Mouse (Mus musculus): ENCODE results near the gene 0610030E20Rik. TPM values are rescaled to one million over a fixed set of nuclear protein-coding genes. Genes with fewer than 3 reads are reported as not detected.
A peak's percentile ranks its signal among the peaks of the same experiment; 100 is the strongest.

0610030E20Rik gene
- total and polyA plus RNA-seq, 3 experiments: 8.2 to 9.1 (median 8.7) TPM

GRCm38 (mm10) chr6:72367460-72367974, 20.4 kb downstream of the 0610030E20Rik start:
- DNase-seq: no peak
- TF ChIP-seq CTCF (IDR thresholded peaks at IDR 0.05): no peak
- no peak for TF ChIP-seq EP300 (IDR thresholded peaks at IDR 0.05; ENCODE audit: insufficient read depth, low read depth, low read length)
- TF ChIP-seq POLR2A (IDR thresholded peaks at IDR 0.05; ENCODE audit: insufficient read depth, low read depth, low read length): no peak
- no peak overlapping the region for H3K9ac ChIP-seq (ENCODE audit: low read depth, low read length)
- peaks cover 9% of the 10 kb centered on the region for H3K4me1 ChIP-seq (ENCODE audit: control insufficient read depth, insufficient read depth, low read length)
- no peaks in the 10 kb centered on the region for H3K27me3 ChIP-seq (ENCODE audit: control insufficient read depth, insufficient read depth, low read length)
- 77% methylated on average over 4 of the region's 4 CpGs for WGBS
- intact Hi-C loops (cut with DNase I): no loop called here
- H3K4me3 ChIP-seq: no peak overlapping the region
- H3K36me3 ChIP-seq (ENCODE audit: control insufficient read depth, insufficient read depth, low read length): no peaks in the 10 kb centered on the region
- no peak overlapping the region for H3K27ac ChIP-seq
- no peaks in the 10 kb centered on the region for H3K79me2 ChIP-seq (replicated peaks; ENCODE audit: control insufficient read depth, insufficient read depth, low read length)

GRCm38 (mm10) chr6:72369557-72369956, 22.4 kb downstream of the 0610030E20Rik start:
- H3K4me3 ChIP-seq: no peak overlapping the region
- WGBS: 86% methylated on average over 4 of the region's 4 CpGs
- TF ChIP-seq POLR2A (IDR thresholded peaks at IDR 0.05; ENCODE audit: insufficient read depth, low read depth, low read length): no peak
- TF ChIP-seq CTCF (IDR thresholded peaks at IDR 0.05): no peak; the same call in 1 of the 2 replicates
- no peak for TF ChIP-seq EP300 (IDR thresholded peaks at IDR 0.05; ENCODE audit: insufficient read depth, low read depth, low read length)
- H3K4me1 ChIP-seq (ENCODE audit: control insufficient read depth, insufficient read depth, low read length): peaks cover 21% of the 10 kb centered on the region
- no peak overlapping the region for H3K27ac ChIP-seq
- no peak for DNase-seq
- no peaks in the 10 kb centered on the region for H3K27me3 ChIP-seq (ENCODE audit: control insufficient read depth, insufficient read depth, low read length)
- no peak overlapping the region for H3K9ac ChIP-seq (ENCODE audit: low read depth, low read length)
- intact Hi-C loops (cut with DNase I): no loop called here
- no peaks in the 10 kb centered on the region for H3K36me3 ChIP-seq (ENCODE audit: control insufficient read depth, insufficient read depth, low read length)
- H3K79me2 ChIP-seq (replicated peaks; ENCODE audit: control insufficient read depth, insufficient read depth, low read length): no peaks in the 10 kb centered on the region

GRCm38 (mm10) chr6:72370091-72370490, 23.0 kb downstream of the 0610030E20Rik start:
- Histone ChIP-seq H3K27me3 (ENCODE audit: control insufficient read depth, insufficient read depth, low read length) (no peaks in the 10 kb centered on the region), H3K79me2 (replicated peaks; ENCODE audit: control insufficient read depth, insufficient read depth, low read length) (no peaks in the 10 kb centered on the region), H3K4me3 (no peak overlapping the region), H3K4me1 (ENCODE audit: control insufficient read depth, insufficient read depth, low read length) (peaks cover 24% of the 10 kb centered on the region), H3K9ac (ENCODE audit: low read depth, low read length) (no peak overlapping the region), H3K36me3 (ENCODE audit: control insufficient read depth, insufficient read depth, low read length) (no peaks in the 10 kb centered on the region), H3K27ac (no peak overlapping the region; the same call in 1 of the 2 replicates)
- DNase-seq: no peak
- TF ChIP-seq CTCF (IDR thresholded peaks at IDR 0.05) (peak; percentile 26; the same call in 1 of the 2 replicates), POLR2A (IDR thresholded peaks at IDR 0.05; ENCODE audit: insufficient read depth, low read depth, low read length) (no peak)
- WGBS: 56% methylated on average over 12 of the region's 12 CpGs
- intact Hi-C loops (cut with DNase I): no loop called here

- peak overlapping the region; percentile 40 for H3K27ac ChIP-seq
Measured at GRCm38 (mm10) chr6:72371147-72371546, 24.0 kb downstream of the 0610030E20Rik start.

GRCm38 (mm10) chr6:72371571-72371970, 24.5 kb downstream of the 0610030E20Rik start:
- no peaks in the 10 kb centered on the region for H3K27me3 ChIP-seq (ENCODE audit: control insufficient read depth, insufficient read depth, low read length)
- WGBS: 26% methylated on average over 1 of the region's 1 CpGs
- H3K9ac ChIP-seq (ENCODE audit: low read depth, low read length): no peak overlapping the region
- H3K36me3 ChIP-seq (ENCODE audit: control insufficient read depth, insufficient read depth, low read length): no peaks in the 10 kb centered on the region
- no peaks in the 10 kb centered on the region for H3K79me2 ChIP-seq (replicated peaks; ENCODE audit: control insufficient read depth, insufficient read depth, low read length)
- no peak for DNase-seq
- H3K27ac ChIP-seq: peak overlapping the region; percentile 40
- intact Hi-C loops (cut with DNase I): no loop called here
- no peak overlapping the region for H3K4me3 ChIP-seq
- peaks cover 26% of the 10 kb centered on the region for H3K4me1 ChIP-seq (ENCODE audit: control insufficient read depth, insufficient read depth, low read length)
- TF ChIP-seq CTCF (IDR thresholded peaks at IDR 0.05): no peak
- no peak for TF ChIP-seq POLR2A (IDR thresholded peaks at IDR 0.05; ENCODE audit: insufficient read depth, low read depth, low read length)
- TF ChIP-seq EP300 (IDR thresholded peaks at IDR 0.05; ENCODE audit: insufficient read depth, low read depth, low read length): no peak

More at GRCm38 (mm10) chr6:72371147-72371546, 24.0 kb downstream of the 0610030E20Rik start:
- H3K9ac ChIP-seq (ENCODE audit: low read depth, low read length): no peak overlapping the region
- no peaks in the 10 kb centered on the region for H3K36me3 ChIP-seq (ENCODE audit: control insufficient read depth, insufficient read depth, low read length)
- intact Hi-C loops (cut with DNase I): no loop called here
- WGBS: 43% methylated on average over 5 of the region's 5 CpGs
- H3K79me2 ChIP-seq (replicated peaks; ENCODE audit: control insufficient read depth, insufficient read depth, low read length): no peaks in the 10 kb centered on the region
- no peaks in the 10 kb centered on the region for H3K27me3 ChIP-seq (ENCODE audit: control insufficient read depth, insufficient read depth, low read length)
- peaks cover 26% of the 10 kb centered on the region for H3K4me1 ChIP-seq (ENCODE audit: control insufficient read depth, insufficient read depth, low read length)
- TF ChIP-seq EP300 (IDR thresholded peaks at IDR 0.05; ENCODE audit: insufficient read depth, low read depth, low read length) (no peak), CTCF (IDR thresholded peaks at IDR 0.05) (no peak), POLR2A (IDR thresholded peaks at IDR 0.05; ENCODE audit: insufficient read depth, low read depth, low read length) (no peak)
- no peak overlapping the region for H3K4me3 ChIP-seq
- DNase-seq: peak; percentile 32 to 47

- no peak overlapping the region for H3K4me3 ChIP-seq
- no peaks in the 10 kb centered on the region for H3K27me3 ChIP-seq (ENCODE audit: control insufficient read depth, insufficient read depth, low read length)
- peaks cover 26% of the 10 kb centered on the region for H3K4me1 ChIP-seq (ENCODE audit: control insufficient read depth, insufficient read depth, low read length)
- DNase-seq: no peak
- TF ChIP-seq EP300 (IDR thresholded peaks at IDR 0.05; ENCODE audit: insufficient read depth, low read depth, low read length): no peak
- no peak for TF ChIP-seq CTCF (IDR thresholded peaks at IDR 0.05)
- TF ChIP-seq POLR2A (IDR thresholded peaks at IDR 0.05; ENCODE audit: insufficient read depth, low read depth, low read length): no peak
- H3K79me2 ChIP-seq (replicated peaks; ENCODE audit: control insufficient read depth, insufficient read depth, low read length): no peaks in the 10 kb centered on the region
- WGBS: 61% methylated on average over 4 of the region's 4 CpGs
- no peak overlapping the region for H3K9ac ChIP-seq (ENCODE audit: low read depth, low read length)
- intact Hi-C loops (cut with DNase I): no loop called here
- no peaks in the 10 kb centered on the region for H3K36me3 ChIP-seq (ENCODE audit: control insufficient read depth, insufficient read depth, low read length)
- H3K27ac ChIP-seq: no peak overlapping the region
Measured at GRCm38 (mm10) chr6:72373184-72373583, 26.1 kb downstream of the 0610030E20Rik start.

Measured in heart, adult 2 months (tissue).